Mouse (Mus musculus): ENCODE results near the gene Kcnn1. TPM values are rescaled to one million over a fixed set of nuclear protein-coding genes. Genes with fewer than 3 reads are reported as not detected.

Gene Kcnn1
- polyA plus RNA-seq, 1 experiment from 2014 or later = 7.3 TPM

DNA sequence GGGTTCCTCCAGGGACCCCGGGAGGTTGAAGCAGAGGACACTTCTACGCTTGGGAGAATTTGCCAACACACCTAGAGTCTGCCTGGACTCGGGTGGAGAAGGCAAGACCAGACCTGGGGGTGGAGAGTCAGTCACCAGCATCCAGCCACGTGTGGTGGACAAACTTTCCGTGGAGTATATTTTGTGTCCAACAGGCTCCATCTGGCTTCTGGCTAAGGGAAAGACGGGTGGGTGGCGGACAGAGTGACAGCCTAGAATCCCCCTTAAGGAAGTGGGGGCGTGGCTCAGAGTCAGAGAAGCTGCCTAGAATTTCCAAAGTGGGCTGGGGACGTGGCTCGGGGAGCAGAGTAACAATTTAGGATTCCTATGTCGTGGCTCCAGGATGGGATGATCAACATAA lies 41.1 kb downstream of the Kcnn1 start:
- Histone ChIP-seq H3K9me3 (replicated peaks; ENCODE audit: control insufficient read depth, low read length) (0 out of 2 replicates have a peak, but pooled peaks cover 2% of the 10 kb centered on the region), H3K4me3 (ENCODE audit: low read depth, low read length) (no peak overlapping the region), H3K9ac (ENCODE audit: low read length) (no peak overlapping the region), H3K4me2 (ENCODE audit: low read length) (no peak overlapping the region), H3K36me3 (ENCODE audit: control insufficient read depth, insufficient read depth, low read length) (no peaks in the 10 kb centered on the region), H3K27me3 (replicated peaks; ENCODE audit: control insufficient read depth, insufficient read depth, low read length) (0 out of 2 replicates have a peak, but pooled peaks cover 8% of the 10 kb centered on the region), H3K27ac (ENCODE audit: low read depth, low read length) (no peak overlapping the region), H3K4me1 (ENCODE audit: control insufficient read depth, insufficient read depth, low read length) (no peaks in the 10 kb centered on the region)
- ATAC-seq = no peak
- DNase-seq (ENCODE audit: low spot score) = no peak
- 54% methylated on average over 11 of the region's 11 CpGs for WGBS

DNA sequence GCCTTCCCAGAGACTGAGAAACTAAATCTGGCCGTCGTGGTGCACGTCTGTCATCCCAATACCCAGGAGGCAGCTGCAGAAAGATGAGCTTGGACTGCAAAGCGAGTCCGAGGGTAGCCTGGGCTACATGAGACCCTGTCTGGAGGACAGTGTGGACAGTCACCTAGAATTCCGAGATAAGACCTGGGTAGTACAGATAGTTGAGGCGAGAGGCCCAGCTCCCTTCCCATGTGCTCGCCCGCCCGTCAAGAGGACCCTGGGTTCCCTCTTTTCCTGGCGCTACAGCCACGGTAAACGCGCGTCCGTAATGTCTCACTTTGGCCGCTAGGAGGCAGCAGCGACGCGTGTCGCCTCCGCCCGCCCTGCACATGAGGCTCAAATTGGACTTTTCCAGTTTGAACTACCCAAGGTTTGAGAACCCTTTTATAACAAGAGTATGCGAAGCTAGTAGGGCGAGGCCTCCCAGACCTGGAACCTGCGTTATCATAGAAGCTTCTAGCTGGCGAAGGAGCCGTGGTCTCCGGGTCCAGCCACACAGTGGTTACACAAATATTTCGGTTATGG lies 41.6 kb downstream of the Kcnn1 start:
- Histone ChIP-seq H3K27me3 (replicated peaks; ENCODE audit: control insufficient read depth, insufficient read depth, low read length) (peaks cover 10% of the 10 kb centered on the region; the same call in 1 of the 2 replicates), H3K36me3 (ENCODE audit: control insufficient read depth, insufficient read depth, low read length) (no peaks in the 10 kb centered on the region), H3K9ac (ENCODE audit: low read length) (no peak overlapping the region), H3K9me3 (replicated peaks; ENCODE audit: control insufficient read depth, low read length) (0 out of 2 replicates have a peak, but pooled peaks cover 2% of the 10 kb centered on the region), H3K27ac (ENCODE audit: low read depth, low read length) (no peak overlapping the region), H3K4me3 (ENCODE audit: low read depth, low read length) (no peak overlapping the region), H3K4me1 (ENCODE audit: control insufficient read depth, insufficient read depth, low read length) (no peaks in the 10 kb centered on the region), H3K4me2 (ENCODE audit: low read length) (no peak overlapping the region)
- 16% methylated on average over 30 of the region's 30 CpGs for WGBS
- DNase-seq (ENCODE audit: low spot score) (peak; percentile 76), ATAC-seq (peak; percentile 28)

DNA sequence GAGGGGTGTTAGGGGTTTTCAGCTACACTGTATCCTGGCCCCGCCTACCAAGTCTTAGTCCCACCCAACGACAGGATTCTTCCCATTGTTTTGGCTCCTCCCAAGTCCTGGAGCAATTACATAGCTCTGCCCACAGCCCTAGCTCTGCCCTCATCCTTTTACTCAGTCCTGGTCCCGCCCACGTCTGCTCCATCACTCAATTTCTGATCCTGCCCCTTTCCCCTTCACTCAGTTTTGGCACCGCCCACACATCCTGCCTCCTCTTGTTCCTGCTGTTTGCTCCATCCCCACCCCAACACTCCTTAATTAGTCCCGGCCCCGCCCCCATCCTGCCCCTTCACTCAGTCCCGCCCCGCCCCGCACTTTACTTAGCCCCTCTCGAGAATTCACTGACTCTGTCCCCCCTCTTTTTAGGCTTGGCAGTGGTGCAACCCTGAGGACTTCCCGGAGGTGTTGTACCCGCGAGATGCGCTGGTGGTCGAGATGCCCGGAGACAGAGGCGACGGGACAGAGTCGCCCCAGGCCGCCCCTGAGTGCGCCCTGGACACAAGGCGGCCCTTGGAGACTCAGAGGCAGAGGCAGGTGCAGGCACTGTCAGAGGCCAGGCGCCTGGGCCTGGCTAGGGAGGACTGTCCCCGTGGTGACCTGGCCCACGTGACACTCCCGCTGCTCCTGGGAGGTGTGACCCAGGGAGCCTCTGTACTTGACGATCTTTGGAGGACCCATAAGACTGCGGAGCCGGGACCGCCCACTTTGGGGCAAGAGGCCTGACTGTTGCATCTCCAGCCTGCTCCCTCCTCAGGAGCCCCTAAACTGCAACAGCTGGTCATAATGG lies 42.7 kb downstream of the Kcnn1 start:
- no peak overlapping the region for H3K4me3 ChIP-seq (ENCODE audit: low read depth, low read length)
- H3K9me3 ChIP-seq (replicated peaks; ENCODE audit: control insufficient read depth, low read length) = 0 out of 2 replicates have a peak, but pooled peaks cover 2% of the 10 kb centered on the region
- 2% methylated on average over 31 of the region's 31 CpGs for WGBS
- no peaks in the 10 kb centered on the region for H3K4me1 ChIP-seq (ENCODE audit: control insufficient read depth, insufficient read depth, low read length)
- no peak overlapping the region for H3K27ac ChIP-seq (ENCODE audit: low read depth, low read length)
- peaks cover 15% of the 10 kb centered on the region; the same call in 1 of the 2 replicates for H3K27me3 ChIP-seq (replicated peaks; ENCODE audit: control insufficient read depth, insufficient read depth, low read length)
- H3K36me3 ChIP-seq (ENCODE audit: control insufficient read depth, insufficient read depth, low read length) = no peaks in the 10 kb centered on the region
- ATAC-seq (peak; percentile 45), DNase-seq (ENCODE audit: low spot score) (peak; percentile 58)
- no peak overlapping the region for H3K9ac ChIP-seq (ENCODE audit: low read length)
- no peak overlapping the region for H3K4me2 ChIP-seq (ENCODE audit: low read length)

DNA sequence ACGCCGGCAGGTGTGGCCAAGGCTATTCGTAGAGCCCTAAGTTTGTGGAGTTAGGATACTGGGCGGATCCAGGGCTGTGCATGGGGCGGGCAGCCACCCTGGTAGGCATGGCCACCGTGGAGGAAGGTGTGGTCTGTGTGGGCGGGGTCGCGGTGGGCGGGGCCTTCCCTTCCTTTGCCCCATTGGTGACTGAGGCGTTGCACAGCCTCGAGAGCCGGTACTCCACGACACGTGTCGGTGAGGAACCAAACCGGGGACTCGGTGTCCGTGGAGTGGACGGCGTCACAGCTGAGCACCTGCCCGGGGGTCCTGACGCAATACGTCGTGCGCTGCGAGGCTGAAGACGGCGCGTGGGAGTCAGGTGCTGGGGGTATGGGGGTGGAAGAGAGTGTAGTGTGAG lies 46.4 kb downstream of the Kcnn1 start:
- no peaks in the 10 kb centered on the region for H3K36me3 ChIP-seq (ENCODE audit: control insufficient read depth, insufficient read depth, low read length)
- H3K27ac ChIP-seq (ENCODE audit: low read depth, low read length) = no peak overlapping the region
- H3K4me1 ChIP-seq (ENCODE audit: control insufficient read depth, insufficient read depth, low read length) = no peaks in the 10 kb centered on the region
- no peak for DNase-seq (ENCODE audit: low spot score)
- 0 out of 2 replicates have a peak, but pooled peaks have one; percentile 4 for ATAC-seq
- 0 out of 2 replicates have a peak overlapping the region, but pooled peaks have one; percentile 2 for H3K4me3 ChIP-seq (ENCODE audit: low read depth, low read length)
- H3K27me3 ChIP-seq (replicated peaks; ENCODE audit: control insufficient read depth, insufficient read depth, low read length) = peaks cover 15% of the 10 kb centered on the region; the same call in 1 of the 2 replicates
- peak overlapping the region; percentile 23; the same call in 1 of the 2 replicates for H3K4me2 ChIP-seq (ENCODE audit: low read length)
- H3K9ac ChIP-seq (ENCODE audit: low read length) = no peak overlapping the region
- WGBS = 5% methylated on average over 30 of the region's 30 CpGs
- 0 out of 2 replicates have a peak, but pooled peaks cover 2% of the 10 kb centered on the region for H3K9me3 ChIP-seq (replicated peaks; ENCODE audit: control insufficient read depth, low read length)

DNA sequence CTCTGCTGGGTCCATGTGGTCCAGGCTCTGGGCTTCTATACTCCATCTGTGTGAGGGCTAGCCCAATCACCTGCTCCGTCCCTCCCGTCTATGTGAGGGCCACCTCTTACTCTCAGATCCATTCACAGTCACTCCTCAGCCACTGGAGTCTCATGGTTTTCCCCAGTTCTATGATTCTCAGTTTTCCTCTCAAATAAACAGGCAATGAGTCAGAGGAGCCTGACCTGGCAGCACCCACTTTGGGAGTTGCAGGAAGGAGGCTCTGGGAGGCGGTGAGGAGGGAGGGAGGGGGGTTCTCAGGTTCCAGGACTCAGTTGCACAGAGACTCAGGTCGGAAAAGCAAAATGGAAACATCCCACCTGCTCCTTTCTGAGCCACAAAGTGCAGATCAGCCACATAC lies 50.2 kb downstream of the Kcnn1 start:
- Histone ChIP-seq H3K9me3 (replicated peaks; ENCODE audit: control insufficient read depth, low read length) (no peaks in the 10 kb centered on the region), H3K27me3 (replicated peaks; ENCODE audit: control insufficient read depth, insufficient read depth, low read length) (peaks cover 7% of the 10 kb centered on the region; the same call in 1 of the 2 replicates), H3K4me3 (ENCODE audit: low read depth, low read length) (no peak overlapping the region), H3K36me3 (ENCODE audit: control insufficient read depth, insufficient read depth, low read length) (no peaks in the 10 kb centered on the region), H3K4me2 (ENCODE audit: low read length) (no peak overlapping the region), H3K4me1 (ENCODE audit: control insufficient read depth, insufficient read depth, low read length) (no peaks in the 10 kb centered on the region), H3K27ac (ENCODE audit: low read depth, low read length) (no peak overlapping the region), H3K9ac (ENCODE audit: low read length) (no peak overlapping the region)
- no peak for DNase-seq (ENCODE audit: low spot score)
- WGBS = 61% methylated on average over 4 of the region's 4 CpGs
- ATAC-seq = no peak

DNA sequence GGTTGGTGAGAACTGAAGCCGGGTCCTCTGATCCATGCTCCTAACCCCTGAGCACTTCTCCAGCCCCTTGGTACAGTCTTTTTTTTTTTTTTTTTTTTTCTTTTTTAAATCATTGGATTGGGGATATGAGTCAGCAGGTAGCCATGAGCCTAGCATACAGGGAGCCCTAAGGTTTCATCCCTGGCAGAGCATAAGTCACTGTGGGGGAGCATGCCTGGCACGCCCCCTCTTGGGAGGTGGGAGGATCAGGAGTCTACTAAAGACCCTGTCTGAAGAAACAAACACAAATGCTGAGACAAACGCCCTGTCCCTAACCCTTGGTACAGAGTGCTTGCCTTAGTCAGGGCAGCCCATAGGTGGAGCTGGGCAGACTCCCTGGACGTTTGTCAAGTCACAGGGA lies 51.0 kb downstream of the Kcnn1 start:
- DNase-seq (ENCODE audit: low spot score) (no peak), ATAC-seq (no peak)
- Histone ChIP-seq H3K4me3 (ENCODE audit: low read depth, low read length) (no peak overlapping the region), H3K4me2 (ENCODE audit: low read length) (no peak overlapping the region), H3K4me1 (ENCODE audit: control insufficient read depth, insufficient read depth, low read length) (no peaks in the 10 kb centered on the region), H3K9ac (ENCODE audit: low read length) (no peak overlapping the region), H3K27me3 (replicated peaks; ENCODE audit: control insufficient read depth, insufficient read depth, low read length) (peaks cover 7% of the 10 kb centered on the region), H3K27ac (ENCODE audit: low read depth, low read length) (no peak overlapping the region), H3K36me3 (ENCODE audit: control insufficient read depth, insufficient read depth, low read length) (no peaks in the 10 kb centered on the region), H3K9me3 (replicated peaks; ENCODE audit: control insufficient read depth, low read length) (no peaks in the 10 kb centered on the region)
- WGBS = 47% methylated on average over 4 of the region's 4 CpGs

DNA sequence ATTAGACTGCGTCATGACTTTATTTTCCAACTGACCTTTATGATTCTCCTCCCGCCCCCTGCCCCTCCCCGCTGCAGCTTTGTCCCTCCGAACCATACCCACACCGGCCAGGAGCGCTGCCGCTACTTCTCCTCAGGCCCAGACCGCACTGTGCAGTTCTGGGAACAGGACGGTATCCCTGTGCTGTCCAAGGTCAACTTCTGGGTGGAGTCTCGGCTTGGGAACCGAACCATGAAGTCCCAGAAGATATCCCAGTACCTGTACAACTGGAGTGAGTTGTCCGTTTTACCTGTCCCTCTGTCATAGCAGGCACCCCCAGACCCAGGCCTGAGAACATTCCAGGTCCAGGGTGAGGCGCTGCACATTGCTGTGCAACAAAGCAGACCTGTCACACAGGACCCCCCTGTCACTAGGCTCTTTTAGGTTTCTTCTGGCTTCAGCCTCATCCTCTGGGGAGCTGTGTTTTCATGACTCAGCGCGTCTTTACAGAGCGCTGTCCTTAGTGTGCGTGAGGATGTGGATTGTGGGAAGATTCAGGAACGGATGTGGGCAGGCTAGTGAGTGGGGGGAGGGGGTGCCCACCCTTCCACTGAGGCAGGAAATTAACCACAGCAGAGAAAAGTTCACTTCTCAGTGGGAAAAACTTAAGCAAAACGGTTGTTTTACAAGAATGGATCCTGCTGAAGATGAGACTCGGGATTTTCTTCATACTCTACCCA lies 51.9 kb downstream of the Kcnn1 start:
- H3K27me3 ChIP-seq (replicated peaks; ENCODE audit: control insufficient read depth, insufficient read depth, low read length) = peaks cover 4% of the 10 kb centered on the region; the same call in 1 of the 2 replicates
- ATAC-seq = no peak

DNA sequence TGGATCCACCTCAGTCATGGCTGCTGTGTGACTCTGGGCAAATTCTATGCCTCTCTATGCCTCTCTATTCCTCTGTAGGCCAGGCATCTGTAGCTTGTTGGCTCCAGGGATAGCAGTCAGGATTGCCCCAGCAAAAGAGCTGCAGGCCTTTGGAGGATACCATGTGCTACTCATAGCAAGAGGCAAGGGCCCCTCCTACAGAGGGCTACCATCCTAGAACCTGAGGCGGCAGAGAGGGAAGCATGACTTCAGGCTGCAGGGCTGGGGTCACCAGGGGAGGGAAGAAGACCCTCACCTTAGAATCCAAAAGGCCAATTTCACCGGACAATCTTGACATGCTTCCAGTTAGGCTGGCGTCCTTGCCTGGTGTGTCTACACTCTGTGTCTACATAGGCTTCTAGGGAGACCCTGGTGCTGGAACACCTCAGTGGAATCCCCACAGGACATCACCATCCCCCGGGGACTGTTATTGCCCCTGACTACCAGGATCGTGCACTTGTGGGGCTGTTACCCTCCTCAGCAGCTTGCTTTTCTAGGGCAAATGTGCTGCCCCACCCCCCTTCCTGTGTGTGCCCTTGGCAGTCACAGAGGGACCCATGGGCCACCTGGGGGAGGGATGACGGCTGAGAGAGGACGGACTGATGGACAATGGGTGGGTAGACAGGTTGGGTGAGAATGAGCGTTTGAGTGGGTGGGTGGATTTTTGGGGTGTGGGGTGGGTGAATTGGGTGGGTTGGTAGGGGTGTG lies 53.9 kb downstream of the Kcnn1 start:
- Histone ChIP-seq H3K4me3 (ENCODE audit: low read depth, low read length) (no peak overlapping the region), H3K4me1 (ENCODE audit: control insufficient read depth, insufficient read depth, low read length) (peaks cover 5% of the 10 kb centered on the region), H3K9me3 (replicated peaks; ENCODE audit: control insufficient read depth, low read length) (no peaks in the 10 kb centered on the region), H3K36me3 (ENCODE audit: control insufficient read depth, insufficient read depth, low read length) (no peaks in the 10 kb centered on the region), H3K4me2 (ENCODE audit: low read length) (no peak overlapping the region), H3K9ac (ENCODE audit: low read length) (no peak overlapping the region), H3K27me3 (replicated peaks; ENCODE audit: control insufficient read depth, insufficient read depth, low read length) (peaks cover 3% of the 10 kb centered on the region), H3K27ac (ENCODE audit: low read depth, low read length) (no peak overlapping the region)
- 82% methylated on average over 8 of the region's 8 CpGs for WGBS
- DNase-seq (ENCODE audit: low spot score) = no peak
- ATAC-seq = no peak

More for the DNA sequence above, 51.9 kb downstream of the Kcnn1 start:
- H3K36me3 ChIP-seq (ENCODE audit: control insufficient read depth, insufficient read depth, low read length) = no peaks in the 10 kb centered on the region
- no peak overlapping the region for H3K4me2 ChIP-seq (ENCODE audit: low read length)
- H3K9ac ChIP-seq (ENCODE audit: low read length) = no peak overlapping the region
- no peaks in the 10 kb centered on the region for H3K9me3 ChIP-seq (replicated peaks; ENCODE audit: control insufficient read depth, low read length)
- 76% methylated on average over 20 of the region's 20 CpGs for WGBS
- no peaks in the 10 kb centered on the region for H3K4me1 ChIP-seq (ENCODE audit: control insufficient read depth, insufficient read depth, low read length)
- DNase-seq (ENCODE audit: low spot score) = no peak
- no peak overlapping the region for H3K4me3 ChIP-seq (ENCODE audit: low read depth, low read length)
- H3K27ac ChIP-seq (ENCODE audit: low read depth, low read length) = no peak overlapping the region
